Mouse (Mus musculus): Measurements from ENCODE around the gene Sytl3.
"Not testable (repeated sequence)": the region's sequence is repeated elsewhere in the genome, so short reads cannot be mapped to it uniquely, and the experiment has no call there.

DNA sequence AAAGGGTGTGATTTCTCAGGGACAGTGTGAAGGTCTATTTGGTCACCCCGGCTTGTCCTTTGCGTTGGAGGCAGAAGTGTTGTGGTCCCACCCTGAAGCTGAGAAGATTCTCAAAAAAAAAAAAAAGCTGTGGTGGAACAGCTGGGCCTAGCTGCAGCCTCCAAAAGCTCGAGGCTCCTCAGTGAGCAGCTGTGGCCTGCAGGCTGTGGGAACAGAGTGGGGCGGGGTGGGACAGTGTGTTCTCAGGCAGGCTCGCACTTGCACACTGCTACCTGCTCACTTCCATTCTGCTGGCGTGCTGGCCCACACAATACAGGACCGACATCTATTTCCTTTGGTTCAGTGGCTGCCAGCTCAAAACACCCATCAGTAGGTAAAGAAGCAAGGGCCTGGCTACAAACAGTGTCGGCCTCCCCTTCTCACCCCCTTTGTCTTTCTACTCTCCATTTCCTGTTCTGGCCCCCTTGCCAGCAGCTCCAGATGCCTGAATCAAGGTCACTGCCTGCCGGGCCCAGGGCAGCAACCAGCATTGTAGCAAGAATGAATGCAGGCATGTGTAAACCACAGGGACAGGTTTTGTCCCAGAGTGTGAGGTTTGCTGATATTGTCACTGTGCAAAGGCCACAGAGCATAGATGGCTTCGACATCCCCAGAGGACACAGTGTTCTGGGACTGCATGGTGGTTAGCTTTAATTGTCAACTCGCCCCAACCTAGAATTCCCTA lies 2.4 kb downstream of the Sytl3 start:
- not testable (repeated sequence) for TF ChIP-seq GATA1 (IDR thresholded peaks at IDR 0.05; ENCODE audit: borderline replicate concordance, low read length); FLI1 (IDR thresholded peaks at IDR 0.05; ENCODE audit: low read length)
